Mouse (Mus musculus) heart, embryonic 13.5 days (tissue): ENCODE results near the gene Dguok. TPM values are rescaled to one million over a fixed set of nuclear protein-coding genes. Genes with fewer than 3 reads are reported as not detected.

Experiments
- polyA plus RNA-seq: library from polyadenylated mRNA; unstranded; fragments of >200 nt; fragmentation: Nextera tagmentation; extraction: Ambion mirVana; gene quantifications from 2 replicates; pipeline ENCODE4 v1.2.1, GENCODE M21; 2015

Dguok gene
- polyA plus RNA-seq, 1 experiment from 2014 or later = 55.2 TPM

Other genes with a start within 250 kb of the Dguok start
- gene Mthfd2, start 181.1 kb downstream of the Dguok start, polyA plus RNA-seq = 27.6 and 30.9 TPM in 2 replicates
- gene Mob1a, start 181.0 kb downstream of the Dguok start, polyA plus RNA-seq = 30.4 and 30.7 TPM in 2 replicates
- 233 and 264 TPM in 2 replicates for gene Bola3, start 157.8 kb downstream of the Dguok start, polyA plus RNA-seq
- 27.7 and 30.6 TPM in 2 replicates for gene Tet3, start 47.9 kb downstream of the Dguok start, polyA plus RNA-seq
- 15.2 and 20.7 TPM in 2 replicates for gene Actg2, start 29.3 kb upstream of the Dguok start, polyA plus RNA-seq
- 21.4 and 24.2 TPM in 2 replicates for gene Stambp, start 65.8 kb upstream of the Dguok start, polyA plus RNA-seq
- gene Clec4f, start 149.2 kb upstream of the Dguok start, polyA plus RNA-seq = 0.23 and 0.27 TPM in 2 replicates
- 0.09 TPM in 1 of 2 replicates, not detected in the other for gene Cd207, start 170.9 kb upstream of the Dguok start, polyA plus RNA-seq
- not detected in 2 replicates for gene Vax2, start 204.3 kb upstream of the Dguok start, polyA plus RNA-seq
- not detected in 2 replicates for gene Atp6v1b1, start 236.0 kb upstream of the Dguok start, polyA plus RNA-seq